Mouse (Mus musculus): ENCODE data around the gene Slc16a12.

DNA sequence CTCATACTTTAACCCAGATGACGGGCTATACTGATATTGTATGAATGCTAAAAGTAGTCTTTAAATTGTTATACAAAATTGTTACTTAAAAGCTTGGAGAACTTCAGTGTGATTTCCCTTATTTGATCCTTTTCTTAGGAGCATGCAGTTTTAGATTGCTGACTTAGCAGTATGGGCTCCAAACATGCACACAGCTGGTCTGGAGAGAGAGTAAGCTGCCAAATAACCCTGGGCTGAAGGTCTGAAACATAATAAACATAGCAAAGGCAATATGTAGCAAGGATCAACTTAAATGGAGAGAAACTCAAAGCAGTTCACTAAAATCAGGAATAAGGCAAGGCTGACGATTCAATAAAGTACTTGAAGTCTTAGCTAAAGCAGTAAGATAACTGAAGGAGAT is 35.4 kb upstream of the Slc16a12 start:
- TF ChIP-seq POLR2A (IDR thresholded peaks at IDR 0.05; ENCODE audit: low read depth, low read length) (no peak), CTCF (conservative IDR thresholded peaks at IDR 0.05; ENCODE audit: insufficient read depth, insufficient read length, low read depth, low read length) (no peak)
